Mouse (Mus musculus): ENCODE data around the gene Hmg20a. TPM values are rescaled to one million over a fixed set of nuclear protein-coding genes. Genes with fewer than 3 reads are reported as not detected.
A peak's percentile ranks its signal among the peaks of the same experiment; 100 is the strongest.

The Hmg20a gene
- polyA plus RNA-seq, 1 experiment from 2014 or later = 12.4 TPM

GRCm38 (mm10) chr9:56505793-56506755 is 87.7 kb downstream of the Hmg20a start:
- Histone ChIP-seq H3K9ac (ENCODE audit: low read depth, low read length) (peak overlapping the region; percentile 44; the same call in 1 of the 2 replicates), H3K4me1 (ENCODE audit: control insufficient read depth, low read depth, low read length) (no peaks in the 10 kb centered on the region; the same call in 1 of the 2 replicates)

GRCm38 (mm10) chr9:56506931-56507681 is 88.7 kb downstream of the Hmg20a start:
- H3K4me3 ChIP-seq (ENCODE audit: low read depth, low read length) = peak overlapping the region; percentile 51
- H3K4me1 ChIP-seq (ENCODE audit: control insufficient read depth, low read depth, low read length) = no peaks in the 10 kb centered on the region; the same call in 1 of the 2 replicates
- H3K9ac ChIP-seq (ENCODE audit: low read depth, low read length) = no peak overlapping the region
- no peaks in the 10 kb centered on the region for H3K9me3 ChIP-seq (replicated peaks; ENCODE audit: control insufficient read depth, low read length)
- 3% methylated on average over 25 of the region's 25 CpGs for WGBS (ENCODE audit: insufficient replicate concordance)
- no peaks in the 10 kb centered on the region for H3K36me3 ChIP-seq (ENCODE audit: control insufficient read depth, insufficient read depth)
- H3K27ac ChIP-seq (ENCODE audit: low read length) = peak overlapping the region; percentile 4; the same call in 1 of the 2 replicates
- ATAC-seq (ENCODE audit: low read depth) = no peak
- H3K27me3 ChIP-seq (ENCODE audit: control insufficient read depth, insufficient read depth, low read depth, low read length) = no peaks in the 10 kb centered on the region
- H3K4me2 ChIP-seq (ENCODE audit: low read depth, low read length) = peak overlapping the region; percentile 75

More at GRCm38 (mm10) chr9:56505793-56506755, 87.7 kb downstream of the Hmg20a start:
- peak overlapping the region; percentile 51 for H3K4me3 ChIP-seq (ENCODE audit: low read depth, low read length)
- no peaks in the 10 kb centered on the region for H3K9me3 ChIP-seq (replicated peaks; ENCODE audit: control insufficient read depth, low read length)
- H3K27ac ChIP-seq (ENCODE audit: low read length) = peak overlapping the region; percentile 76
- no peaks in the 10 kb centered on the region for H3K27me3 ChIP-seq (ENCODE audit: control insufficient read depth, insufficient read depth, low read depth, low read length)
- WGBS (ENCODE audit: insufficient replicate concordance) = under 1% methylated on average over 31 of the region's 31 CpGs
- H3K36me3 ChIP-seq (ENCODE audit: control insufficient read depth, insufficient read depth) = no peaks in the 10 kb centered on the region
- ATAC-seq (ENCODE audit: low read depth) = peak; percentile 52
- peak overlapping the region; percentile 75 for H3K4me2 ChIP-seq (ENCODE audit: low read depth, low read length)

- no peak overlapping the region for H3K9ac ChIP-seq (ENCODE audit: low read depth, low read length)
- H3K27me3 ChIP-seq (ENCODE audit: control insufficient read depth, insufficient read depth, low read depth, low read length) = no peaks in the 10 kb centered on the region
- H3K4me3 ChIP-seq (ENCODE audit: low read depth, low read length) = no peak overlapping the region; the same call in 1 of the 2 replicates
- peak overlapping the region; percentile 75 for H3K4me2 ChIP-seq (ENCODE audit: low read depth, low read length)
- no peak overlapping the region for H3K27ac ChIP-seq (ENCODE audit: low read length)
- no peaks in the 10 kb centered on the region; the same call in 1 of the 2 replicates for H3K4me1 ChIP-seq (ENCODE audit: control insufficient read depth, low read depth, low read length)
- H3K36me3 ChIP-seq (ENCODE audit: control insufficient read depth, insufficient read depth) = no peaks in the 10 kb centered on the region
- 40% methylated on average over 4 of the region's 4 CpGs for WGBS (ENCODE audit: insufficient replicate concordance)
- ATAC-seq (ENCODE audit: low read depth) = no peak
- no peaks in the 10 kb centered on the region for H3K9me3 ChIP-seq (replicated peaks; ENCODE audit: control insufficient read depth, low read length)
These were observed 89.3 kb downstream of the Hmg20a start for GRCm38 (mm10) chr9:56507682-56508061.

- 0 out of 2 replicates have a peak, but pooled peaks have one; percentile 16 for ATAC-seq (ENCODE audit: low read depth)
These were observed 90.5 kb downstream of the Hmg20a start for GRCm38 (mm10) chr9:56508835-56509451.

GRCm38 (mm10) chr9:56510281-56510680 is 91.9 kb downstream of the Hmg20a start:
- H3K9ac ChIP-seq (ENCODE audit: low read depth, low read length) = no peak overlapping the region
- no peak overlapping the region for H3K4me2 ChIP-seq (ENCODE audit: low read depth, low read length)
- no peak for ATAC-seq (ENCODE audit: low read depth)
- no peak overlapping the region for H3K4me3 ChIP-seq (ENCODE audit: low read depth, low read length)
- no peak overlapping the region for H3K27ac ChIP-seq (ENCODE audit: low read length)
- no peaks in the 10 kb centered on the region for H3K27me3 ChIP-seq (ENCODE audit: control insufficient read depth, insufficient read depth, low read depth, low read length)
- H3K36me3 ChIP-seq (ENCODE audit: control insufficient read depth, insufficient read depth) = no peaks in the 10 kb centered on the region
- no peaks in the 10 kb centered on the region for H3K9me3 ChIP-seq (replicated peaks; ENCODE audit: control insufficient read depth, low read length)
- 54% methylated on average over 2 of the region's 2 CpGs for WGBS (ENCODE audit: insufficient replicate concordance)
- H3K4me1 ChIP-seq (ENCODE audit: control insufficient read depth, low read depth, low read length) = no peaks in the 10 kb centered on the region; the same call in 1 of the 2 replicates

More at GRCm38 (mm10) chr9:56508835-56509451, 90.5 kb downstream of the Hmg20a start:
- Histone ChIP-seq H3K27me3 (ENCODE audit: control insufficient read depth, insufficient read depth, low read depth, low read length) (no peaks in the 10 kb centered on the region), H3K36me3 (ENCODE audit: control insufficient read depth, insufficient read depth) (no peaks in the 10 kb centered on the region), H3K9ac (ENCODE audit: low read depth, low read length) (no peak overlapping the region), H3K9me3 (replicated peaks; ENCODE audit: control insufficient read depth, low read length) (no peaks in the 10 kb centered on the region), H3K27ac (ENCODE audit: low read length) (no peak overlapping the region), H3K4me3 (ENCODE audit: low read depth, low read length) (no peak overlapping the region), H3K4me1 (ENCODE audit: control insufficient read depth, low read depth, low read length) (no peaks in the 10 kb centered on the region; the same call in 1 of the 2 replicates), H3K4me2 (ENCODE audit: low read depth, low read length) (no peak overlapping the region)
- WGBS (ENCODE audit: insufficient replicate concordance) = 11% methylated on average over 11 of the region's 11 CpGs

- Histone ChIP-seq H3K9ac (ENCODE audit: low read depth, low read length) (no peak overlapping the region), H3K27me3 (ENCODE audit: control insufficient read depth, insufficient read depth, low read depth, low read length) (no peaks in the 10 kb centered on the region), H3K4me2 (ENCODE audit: low read depth, low read length) (no peak overlapping the region), H3K27ac (ENCODE audit: low read length) (no peak overlapping the region), H3K4me1 (ENCODE audit: control insufficient read depth, low read depth, low read length) (no peaks in the 10 kb centered on the region; the same call in 1 of the 2 replicates), H3K36me3 (ENCODE audit: control insufficient read depth, insufficient read depth) (no peaks in the 10 kb centered on the region), H3K4me3 (ENCODE audit: low read depth, low read length) (no peak overlapping the region), H3K9me3 (replicated peaks; ENCODE audit: control insufficient read depth, low read length) (no peaks in the 10 kb centered on the region)
- ATAC-seq (ENCODE audit: low read depth) = no peak
- 72% methylated on average over 4 of the region's 4 CpGs for WGBS (ENCODE audit: insufficient replicate concordance)
These were observed 94.1 kb downstream of the Hmg20a start for GRCm38 (mm10) chr9:56512486-56512885.

DNA sequence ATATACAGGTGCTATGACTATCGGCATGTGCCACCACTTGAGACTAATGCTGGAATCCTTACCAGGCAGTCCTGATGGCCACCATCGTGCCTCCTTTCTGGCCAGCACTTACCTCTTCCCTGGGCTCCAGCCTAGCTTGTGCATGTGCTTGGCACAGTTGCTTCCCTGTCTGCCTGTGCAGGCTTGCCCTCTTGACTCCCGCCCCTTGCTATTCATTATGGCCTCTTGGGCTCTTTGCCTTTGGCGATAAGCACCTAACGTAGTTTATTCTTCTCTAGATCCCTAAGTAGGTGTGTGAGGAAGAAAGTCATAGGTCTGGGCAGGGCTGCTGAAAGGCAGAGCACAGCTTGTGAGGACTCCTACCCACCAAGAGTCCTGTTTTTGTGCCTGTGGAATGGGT is 96.7 kb downstream of the Hmg20a start:
- H3K4me3 ChIP-seq (ENCODE audit: low read depth, low read length) = no peak overlapping the region
- 70% methylated on average over 5 of the region's 5 CpGs for WGBS (ENCODE audit: insufficient replicate concordance)

GRCm38 (mm10) chr9:56516219-56516618 is 97.8 kb downstream of the Hmg20a start:
- H3K4me2 ChIP-seq (ENCODE audit: low read depth, low read length) = no peak overlapping the region
- H3K27me3 ChIP-seq (ENCODE audit: control insufficient read depth, insufficient read depth, low read depth, low read length) = no peaks in the 10 kb centered on the region
- no peaks in the 10 kb centered on the region for H3K4me1 ChIP-seq (ENCODE audit: control insufficient read depth, low read depth, low read length)
- no peak overlapping the region for H3K9ac ChIP-seq (ENCODE audit: low read depth, low read length)
- no peak overlapping the region for H3K4me3 ChIP-seq (ENCODE audit: low read depth, low read length)
- H3K27ac ChIP-seq (ENCODE audit: low read length) = no peak overlapping the region
- H3K36me3 ChIP-seq (ENCODE audit: control insufficient read depth, insufficient read depth) = no peaks in the 10 kb centered on the region
- WGBS (ENCODE audit: insufficient replicate concordance) = 49% methylated on average over 3 of the region's 3 CpGs
- no peak for ATAC-seq (ENCODE audit: low read depth)
- no peaks in the 10 kb centered on the region for H3K9me3 ChIP-seq (replicated peaks; ENCODE audit: control insufficient read depth, low read length)

More for the DNA sequence above, 96.7 kb downstream of the Hmg20a start:
- Histone ChIP-seq H3K27ac (ENCODE audit: low read length) (no peak overlapping the region), H3K9me3 (replicated peaks; ENCODE audit: control insufficient read depth, low read length) (no peaks in the 10 kb centered on the region), H3K9ac (ENCODE audit: low read depth, low read length) (no peak overlapping the region), H3K4me1 (ENCODE audit: control insufficient read depth, low read depth, low read length) (no peaks in the 10 kb centered on the region), H3K27me3 (ENCODE audit: control insufficient read depth, insufficient read depth, low read depth, low read length) (no peaks in the 10 kb centered on the region), H3K36me3 (ENCODE audit: control insufficient read depth, insufficient read depth) (no peaks in the 10 kb centered on the region), H3K4me2 (ENCODE audit: low read depth, low read length) (no peak overlapping the region)
- no peak for ATAC-seq (ENCODE audit: low read depth)

All from liver, embryonic 16.5 days (tissue).